Mouse (Mus musculus): Measurements from ENCODE around the gene Rimklb.
A peak's percentile ranks its signal among the peaks of the same experiment; 100 is the strongest.
"Not testable (repeated sequence)": the region's sequence is repeated elsewhere in the genome, so short reads cannot be mapped to it uniquely, and the experiment has no call there.

The Rimklb gene

DNA sequence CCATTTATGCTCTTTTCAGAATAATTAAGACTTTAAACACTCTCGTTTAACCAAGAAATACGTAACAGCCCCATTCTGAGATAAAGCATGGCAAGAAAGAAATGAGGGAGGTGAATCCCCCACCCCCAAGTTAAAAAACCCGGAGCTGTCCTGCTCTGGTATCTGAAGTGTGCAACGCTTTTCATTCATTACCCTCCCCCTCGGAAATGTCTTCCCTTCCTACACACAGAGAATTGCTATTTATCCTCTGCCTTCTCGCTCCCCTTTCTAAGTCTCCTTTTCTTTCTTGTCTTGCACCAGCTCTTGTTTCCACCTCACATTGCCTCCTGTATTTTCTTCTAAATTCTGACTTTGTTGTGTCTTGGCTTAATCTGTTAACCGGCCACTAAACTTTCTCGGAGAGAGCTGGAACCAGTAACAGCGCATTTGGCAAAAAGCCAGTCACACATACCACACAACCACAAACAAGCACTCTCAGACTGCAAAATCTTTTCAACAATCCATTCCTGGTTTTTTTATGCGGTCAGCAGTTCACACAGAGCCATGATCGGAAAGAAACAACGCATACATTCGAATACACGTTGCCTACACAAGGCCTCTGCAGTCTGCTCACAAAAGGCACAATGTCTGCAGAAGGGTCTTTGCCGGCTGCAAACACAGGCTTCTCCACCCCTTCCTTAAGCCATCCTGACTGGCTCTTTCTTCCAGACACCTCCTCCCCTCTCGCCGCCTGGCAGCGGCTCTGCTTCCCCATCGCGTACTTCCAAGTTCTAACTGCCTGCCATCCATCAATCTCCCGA lies 3.3 kb downstream of the Rimklb start:
- DNase-seq: no peak

DNA sequence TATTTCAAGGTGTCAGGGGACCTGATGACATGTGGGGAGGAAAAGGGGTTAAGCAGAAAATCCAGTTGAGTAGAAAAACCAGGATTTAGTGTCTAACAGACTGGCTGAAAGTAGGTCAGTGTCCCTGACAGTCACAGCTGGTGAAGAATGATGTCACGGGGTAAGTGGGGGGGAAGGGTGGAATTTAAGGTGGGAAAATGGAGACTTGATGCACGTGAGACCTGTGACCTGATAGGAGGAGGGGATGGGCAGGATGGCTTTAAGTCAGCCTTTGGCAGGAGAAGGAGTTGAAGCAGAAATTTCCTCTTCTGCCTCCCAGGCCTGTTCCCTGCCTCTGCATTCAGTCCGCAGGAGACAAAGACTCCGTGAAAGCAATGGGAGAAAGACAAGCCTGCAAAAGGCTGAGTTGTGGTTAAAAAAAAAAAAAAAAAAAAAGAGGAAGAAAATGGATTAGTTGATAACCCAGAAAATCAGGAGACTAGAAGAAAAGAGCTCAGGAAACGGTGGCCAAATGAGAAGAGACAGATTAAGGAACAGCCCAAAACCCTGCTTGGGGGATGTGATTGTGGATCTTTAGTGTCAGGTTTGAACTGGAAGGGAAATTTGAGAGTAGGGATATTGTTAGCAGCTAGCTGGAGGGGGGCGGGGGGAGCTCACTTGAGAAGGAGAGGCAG lies 4.6 kb downstream of the Rimklb start:
- DNase-seq: no peak

DNA sequence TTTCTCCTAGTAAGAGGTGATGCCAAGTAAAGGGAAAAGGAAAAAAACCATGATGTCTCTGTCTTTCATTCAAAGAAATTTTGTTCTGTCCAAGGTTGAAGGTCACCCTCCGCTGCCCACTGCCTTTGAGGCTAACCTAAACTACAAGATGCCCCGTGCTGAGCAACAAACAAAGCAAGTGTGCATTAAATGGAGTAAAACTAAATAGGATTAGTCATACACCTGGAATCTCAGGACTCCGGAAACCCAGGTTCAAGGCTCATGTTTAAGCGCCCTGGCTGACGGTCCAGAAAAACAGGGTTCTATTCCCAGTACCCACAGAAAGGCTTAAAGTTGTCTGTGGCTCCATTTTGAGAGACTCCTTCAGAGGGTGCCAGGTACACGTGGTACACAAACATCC lies 6.1 kb downstream of the Rimklb start:
- no peak for DNase-seq

DNA sequence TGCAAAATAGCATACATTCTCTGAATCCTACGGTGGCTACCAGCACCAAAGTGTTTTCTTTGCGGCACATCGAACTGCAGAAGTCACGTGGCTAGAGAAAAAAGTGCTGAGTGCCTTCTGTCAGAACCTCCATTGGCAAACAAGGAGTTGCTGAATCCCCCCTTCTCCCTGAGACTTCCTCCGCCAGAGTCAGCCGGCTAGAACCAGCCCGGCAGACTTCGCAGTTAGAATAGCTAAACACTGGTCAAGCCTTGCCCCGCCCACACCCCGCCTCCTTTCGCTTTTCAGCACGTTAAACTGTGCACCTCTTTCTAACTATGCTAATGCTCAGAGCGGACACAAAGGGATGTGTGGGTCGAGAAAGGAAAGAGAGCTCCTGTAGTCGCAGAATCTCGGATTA lies 7.0 kb downstream of the Rimklb start:
- DNase-seq: peak; percentile 26 to 34

DNA sequence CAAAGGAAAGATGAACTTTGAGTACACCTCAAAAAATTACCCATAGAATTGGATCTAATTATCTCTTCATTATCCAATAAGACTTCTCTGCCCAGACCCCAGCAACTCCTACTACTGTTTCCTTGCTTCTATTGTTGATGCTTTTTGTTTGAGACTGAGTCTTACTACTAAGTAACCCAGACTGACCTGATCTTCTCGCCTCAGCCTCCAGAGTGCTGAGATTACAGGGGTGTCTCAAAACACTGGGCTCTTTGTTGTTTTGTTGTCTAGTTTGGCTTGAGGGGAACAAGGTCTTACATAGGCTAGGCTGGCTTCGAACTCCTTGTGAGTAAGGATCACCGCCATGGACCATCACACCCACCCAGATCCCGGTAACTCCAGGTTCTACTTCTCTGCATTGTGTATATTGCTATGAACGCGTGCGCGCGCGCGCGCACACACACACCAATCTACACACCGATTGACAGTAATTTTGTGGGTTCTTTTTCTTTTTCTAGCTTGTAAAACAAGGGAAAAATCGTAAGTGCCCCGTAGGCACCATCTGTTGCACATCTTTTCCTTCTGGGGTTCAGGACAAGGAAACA lies 7.5 kb downstream of the Rimklb start:
- no peak for DNase-seq

DNA sequence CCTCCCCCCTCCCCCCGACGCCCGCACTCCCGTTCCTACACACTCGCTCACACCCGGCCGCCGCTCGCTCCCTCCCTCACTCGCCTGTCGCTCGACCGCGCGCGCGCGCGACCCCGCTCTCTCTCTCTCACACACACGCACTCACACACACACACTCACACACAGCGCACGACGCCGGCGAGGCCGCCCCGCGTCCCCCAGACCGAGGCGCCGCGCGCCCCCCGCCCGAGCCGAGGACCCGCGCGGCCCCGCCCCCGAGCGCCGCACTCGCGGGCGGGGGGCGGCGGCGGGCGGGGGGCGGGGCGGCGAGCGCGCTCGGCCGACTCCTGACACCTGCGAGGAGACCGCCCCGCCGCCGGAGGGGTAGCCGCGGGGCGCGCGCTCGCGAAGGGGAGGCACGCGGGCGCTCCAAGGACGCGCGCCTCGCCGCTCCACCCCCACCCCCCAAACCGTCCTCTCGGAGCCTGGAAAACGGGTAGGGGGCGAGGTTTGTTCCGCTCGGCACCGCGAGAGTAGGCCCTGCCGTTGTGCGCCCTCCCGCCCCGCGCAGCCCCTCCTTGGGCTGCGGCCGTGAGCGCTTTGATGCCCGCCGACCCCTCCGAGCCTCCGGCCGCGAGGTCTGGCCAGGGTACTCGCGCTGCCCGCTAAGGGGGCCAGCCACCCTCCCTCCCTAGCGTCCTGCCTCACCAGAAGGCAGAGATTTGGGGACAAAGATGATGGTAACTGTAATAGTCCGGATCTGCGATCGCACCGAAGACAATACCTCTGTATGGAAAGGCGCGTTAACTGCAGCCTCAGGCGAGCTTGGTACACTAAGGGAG lies 12.1 kb downstream of the Rimklb start:
- DNase-seq: peak; percentile 14 to 36

DNA sequence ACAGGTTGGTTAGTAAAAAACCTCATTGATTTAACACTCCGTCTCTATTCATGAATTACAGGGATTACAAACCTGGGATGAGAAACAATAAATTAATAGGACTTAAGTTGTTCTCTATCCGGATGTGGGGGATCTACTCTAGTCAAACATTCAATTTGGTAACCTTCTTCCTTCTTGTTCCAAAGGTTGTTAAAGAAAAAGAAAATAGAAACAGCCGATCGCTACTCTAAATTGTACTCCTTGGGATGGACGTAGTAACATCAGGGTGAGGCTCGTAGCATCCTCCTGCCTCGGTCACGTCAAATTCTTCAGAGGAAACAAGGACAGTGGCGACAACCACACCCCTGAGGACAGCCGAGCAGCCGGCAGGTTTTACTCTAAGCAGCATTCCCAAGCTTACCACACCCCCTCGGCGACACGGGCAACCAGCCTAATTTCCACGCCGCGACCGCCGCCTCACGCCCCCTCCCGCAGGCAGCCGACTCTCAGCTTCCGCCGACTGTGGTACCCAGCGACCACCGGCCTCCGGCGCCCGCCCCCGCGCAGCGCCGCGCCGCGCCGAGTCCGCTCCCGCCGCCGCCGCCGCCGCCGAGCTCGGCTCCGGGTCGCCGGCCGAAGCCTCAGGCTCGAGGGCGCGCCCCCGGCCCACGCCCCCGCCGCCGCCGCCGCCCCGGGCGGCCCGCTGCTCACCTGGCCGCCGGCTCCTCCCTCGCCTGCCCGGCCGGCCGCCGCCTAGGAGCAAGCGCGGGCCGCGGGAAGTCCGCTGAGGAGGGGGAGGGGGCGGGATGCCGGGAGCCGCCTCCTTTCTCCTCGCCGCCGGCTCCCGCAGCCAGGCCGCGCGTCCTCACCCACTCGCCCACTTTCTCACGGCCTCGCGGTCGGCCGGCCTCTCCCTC lies 12.9 kb downstream of the Rimklb start:
- peak; percentile 13 to 18 for DNase-seq

DNA sequence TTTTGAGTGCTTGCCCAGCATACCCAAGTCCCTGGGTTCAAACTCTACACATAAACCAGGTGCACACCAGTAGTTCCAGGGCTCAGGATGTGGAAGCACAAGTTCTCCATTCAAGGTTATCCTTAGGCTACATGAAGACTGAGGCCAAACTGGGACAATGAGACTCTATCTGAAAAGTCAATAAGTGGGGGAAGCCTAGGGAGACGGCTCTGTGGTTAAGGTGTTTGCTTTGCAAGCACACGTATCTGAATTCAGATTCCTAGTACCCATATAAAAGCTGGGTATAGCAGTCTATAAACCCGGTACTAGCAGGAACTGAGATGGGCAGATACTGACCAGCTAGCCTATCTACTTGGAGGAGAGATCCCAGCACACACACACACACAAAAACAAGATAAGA lies 20.5 kb downstream of the Rimklb start:
- no peak for DNase-seq

DNA sequence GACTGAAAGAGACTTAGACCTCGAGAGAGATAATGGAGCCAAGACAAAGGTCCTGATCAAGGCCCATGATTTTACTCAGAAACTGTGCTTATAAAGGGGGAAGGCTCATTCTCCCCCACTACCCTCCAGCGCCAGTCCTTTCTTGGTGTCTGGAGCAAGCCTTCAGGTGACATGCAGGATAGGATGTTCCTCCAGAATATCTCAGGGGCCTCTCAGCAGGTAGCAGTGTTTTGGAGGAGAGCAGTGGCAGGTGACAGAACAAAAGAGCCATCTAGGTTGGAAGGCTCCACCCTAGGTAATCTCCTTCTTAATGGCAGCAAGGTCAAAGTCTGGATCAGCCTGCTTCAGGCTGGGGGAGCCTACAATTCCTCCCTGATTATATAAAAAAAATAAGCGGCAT lies 27.1 kb downstream of the Rimklb start:
- not testable (repeated sequence) for DNase-seq

DNA sequence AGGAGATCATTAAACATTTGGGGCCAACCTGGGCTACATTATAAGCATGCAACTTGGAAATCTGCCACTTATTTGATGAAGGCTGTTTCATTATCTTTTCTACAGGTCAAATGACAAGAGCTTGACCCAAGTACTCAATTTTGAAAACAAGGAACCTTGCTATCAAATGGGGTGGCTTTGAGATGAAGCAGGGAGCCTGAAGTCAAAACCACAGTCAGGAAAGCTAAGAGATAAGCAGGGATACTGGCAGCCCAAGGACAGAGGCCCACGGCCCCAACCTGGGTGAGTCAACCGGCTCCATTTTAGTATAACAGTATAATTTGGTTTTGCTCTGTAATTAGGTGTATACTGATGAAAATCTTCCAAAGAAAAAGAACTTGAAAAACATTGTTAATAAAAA lies 28.3 kb downstream of the Rimklb start:
- no peak for DNase-seq

DNA sequence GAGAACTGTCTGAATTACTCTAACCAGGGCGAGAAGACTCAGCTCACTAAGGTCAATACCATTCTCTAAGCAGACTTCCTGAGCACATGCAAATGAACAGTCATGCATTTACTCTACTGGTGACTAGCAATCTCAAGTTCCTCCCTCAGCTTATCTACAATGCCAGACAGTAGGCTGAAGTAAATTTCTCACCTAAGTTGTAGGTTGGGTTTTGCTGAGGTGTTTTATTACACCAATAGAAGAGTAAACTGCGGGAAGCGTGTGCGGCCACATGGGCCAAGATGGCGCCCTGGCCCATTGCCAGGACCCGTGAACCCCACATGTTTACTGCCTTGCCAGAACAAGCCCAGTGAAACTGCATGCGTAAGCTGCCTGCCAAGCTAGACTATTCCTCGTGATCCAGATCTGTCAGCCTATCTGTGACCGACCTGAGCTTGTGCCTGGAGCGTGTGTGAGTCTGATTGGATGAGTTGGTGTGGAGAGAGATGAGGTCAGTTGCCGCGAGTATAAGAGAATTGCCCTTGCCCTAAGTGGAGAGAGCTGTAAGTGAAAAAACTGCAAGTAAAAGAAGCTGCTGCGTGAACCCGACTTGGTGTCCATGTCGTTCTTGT lies 29.4 kb downstream of the Rimklb start:
- no peak for DNase-seq

DNA sequence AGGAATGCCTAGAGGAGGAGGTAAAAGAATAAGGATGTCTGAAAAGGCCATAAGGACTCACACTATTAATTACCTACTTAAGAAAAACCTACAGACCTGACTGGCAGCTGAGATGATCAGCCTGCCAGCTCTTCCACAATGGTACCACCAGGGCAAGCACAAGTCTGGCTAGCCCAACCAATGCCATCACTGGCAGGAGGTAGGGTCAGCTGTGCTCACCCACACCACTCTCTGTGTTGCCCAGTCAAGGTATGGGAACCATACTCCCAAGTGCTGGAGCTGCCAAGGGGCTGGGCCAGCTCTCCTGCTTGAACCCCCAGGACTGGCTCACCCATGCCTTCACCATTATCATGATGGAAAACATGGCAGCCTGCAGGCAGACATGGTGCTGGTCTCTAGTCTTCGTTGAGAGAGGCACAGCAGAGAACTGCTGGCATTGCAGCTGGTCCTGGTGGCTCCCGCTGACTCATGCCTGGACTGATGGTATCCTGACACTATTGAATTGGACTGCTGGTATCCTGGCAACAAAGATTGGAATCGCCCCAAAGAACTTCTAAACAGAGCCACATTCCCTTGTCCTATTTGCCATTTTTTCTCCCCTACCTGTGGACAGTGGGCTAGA lies 32.4 kb downstream of the Rimklb start:
- DNase-seq: no peak

DNA sequence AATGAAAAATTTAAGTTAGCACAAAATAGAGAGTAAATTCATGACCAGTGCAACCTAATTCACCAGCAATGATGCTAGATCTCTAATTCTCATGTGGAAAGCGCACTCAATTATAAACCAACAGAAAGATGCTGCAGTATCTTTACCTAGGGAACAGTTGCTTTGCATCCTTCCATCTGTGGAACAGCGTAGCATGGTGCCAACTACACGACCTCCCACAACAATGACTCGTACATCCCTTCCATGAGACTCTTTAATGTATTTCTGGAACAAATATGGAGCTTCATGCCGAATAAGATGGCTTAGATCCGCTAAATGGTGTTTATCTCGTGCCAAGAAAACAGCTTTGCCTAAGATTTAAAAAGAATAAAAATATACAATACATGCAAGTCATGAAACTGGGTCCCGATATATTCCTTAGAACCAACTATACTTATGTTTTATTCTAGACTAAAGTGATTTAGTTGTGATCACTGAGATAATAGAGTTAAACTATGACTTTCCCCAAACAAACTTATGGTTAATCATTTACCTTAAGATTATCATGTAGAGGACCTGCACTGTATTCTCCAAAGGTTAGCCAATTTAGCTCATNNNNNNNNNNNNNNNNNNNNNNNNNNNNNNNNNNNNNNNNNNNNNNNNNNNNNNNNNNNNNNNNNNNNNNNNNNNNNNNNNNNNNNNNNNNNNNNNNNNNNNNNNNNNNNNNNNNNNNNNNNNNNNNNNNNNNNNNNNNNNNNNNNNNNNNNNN lies 39.4 kb downstream of the Rimklb start:
- no peak for DNase-seq

DNA sequence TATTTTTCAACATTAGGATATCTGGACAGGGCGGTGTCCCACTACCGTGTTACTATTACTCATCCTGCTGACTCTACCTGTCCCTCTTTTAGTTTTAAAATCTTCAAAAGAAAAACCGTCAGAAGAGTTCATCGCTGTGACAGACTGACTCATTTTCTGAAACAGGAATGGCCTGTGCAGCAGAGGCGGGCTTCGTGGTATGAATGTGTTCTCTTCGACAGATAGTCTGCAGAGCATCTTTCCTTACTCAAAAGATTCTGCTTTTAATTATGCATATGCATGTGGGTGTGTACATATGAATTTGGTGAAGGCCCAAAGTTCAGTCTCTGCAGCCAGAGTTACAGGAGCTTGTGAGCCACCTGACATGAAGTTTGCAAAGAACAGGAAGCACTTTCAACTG lies 50.7 kb downstream of the Rimklb start:
- DNase-seq: no peak

DNA sequence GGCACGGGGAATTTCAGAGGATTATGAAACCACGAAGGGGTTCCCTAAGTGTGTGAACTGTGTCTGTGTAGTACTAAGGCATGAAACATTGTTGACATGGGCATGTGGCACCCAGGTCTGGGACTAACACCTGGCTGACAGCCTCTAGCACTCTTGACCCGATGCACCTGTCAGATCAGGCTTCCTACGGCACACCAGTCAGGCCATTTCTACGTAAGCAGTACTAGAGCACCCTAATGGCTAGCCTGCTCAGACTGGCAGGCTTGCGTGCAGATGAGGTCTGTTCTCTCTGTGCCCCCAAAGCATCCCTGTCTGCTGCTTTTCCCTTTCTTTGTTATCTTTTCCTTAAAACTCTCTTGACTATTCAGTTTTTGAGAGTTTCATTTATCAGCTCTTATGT lies 53.3 kb downstream of the Rimklb start:
- DNase-seq: no peak

DNA sequence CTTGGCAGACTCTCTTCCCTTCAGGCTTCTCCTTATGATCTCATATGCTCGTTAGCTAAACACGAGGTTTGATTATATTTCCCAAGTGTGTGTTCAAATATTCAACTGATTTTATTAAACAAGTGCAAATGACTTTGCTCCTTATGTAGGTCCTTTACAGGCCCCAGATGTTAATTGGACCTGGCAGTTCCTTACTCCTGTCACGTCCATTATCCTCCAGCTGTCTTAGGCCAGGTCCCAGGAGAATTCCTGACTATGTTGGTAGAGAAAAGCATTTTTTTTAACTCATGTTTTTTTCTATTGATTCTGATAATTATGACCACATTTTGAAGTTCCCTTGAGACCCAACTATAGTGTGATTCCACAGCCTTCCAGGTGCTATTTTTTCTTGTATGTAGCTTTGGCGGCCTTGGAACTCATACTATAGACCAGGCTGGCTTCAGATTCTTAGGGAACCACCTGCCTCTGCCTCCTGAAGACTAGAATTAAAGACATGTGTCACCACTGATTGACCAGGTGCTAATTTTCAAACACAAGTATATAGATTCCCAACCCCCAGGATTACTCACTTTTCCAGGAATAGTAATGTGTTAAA lies 57.8 kb downstream of the Rimklb start:
- DNase-seq: no peak

DNA sequence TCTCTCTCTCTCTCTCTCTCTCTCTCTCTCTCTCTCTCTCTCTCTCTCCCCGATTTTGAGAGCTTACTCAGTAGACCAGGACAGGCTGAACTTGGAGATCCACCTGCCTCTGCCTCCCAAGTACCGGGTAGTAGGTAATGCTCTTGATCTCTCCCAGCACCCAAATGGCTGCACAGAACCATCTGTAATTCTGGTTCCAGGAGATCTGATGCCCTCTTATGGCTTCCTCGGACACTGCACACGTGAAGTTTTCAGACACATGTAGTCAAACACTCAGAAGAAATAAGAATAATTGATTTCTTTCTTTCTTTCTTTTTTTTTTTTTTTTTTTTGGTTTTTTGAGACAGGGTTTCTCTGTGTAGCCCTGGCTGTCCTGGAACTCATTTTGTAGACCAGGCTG lies 59.3 kb downstream of the Rimklb start:
- no peak for DNase-seq

DNA sequence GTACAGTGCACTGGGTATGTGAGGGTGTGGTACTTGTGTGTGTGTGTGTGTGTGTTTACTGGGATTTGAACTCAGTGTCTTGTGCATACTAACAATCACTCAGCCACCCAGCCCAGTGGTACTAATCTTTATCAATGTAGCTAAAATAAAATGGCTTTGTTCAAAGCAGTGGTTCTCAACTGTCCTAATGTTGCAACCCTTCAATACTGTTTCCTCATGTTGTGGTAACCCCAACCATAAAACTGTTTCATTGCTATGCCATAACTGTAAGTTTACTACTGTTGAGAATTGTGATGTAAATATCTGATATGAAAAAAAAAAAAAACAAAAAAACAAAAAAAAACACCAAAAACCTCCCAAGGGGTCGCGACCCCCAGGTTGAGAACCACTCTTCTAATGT lies 63.3 kb downstream of the Rimklb start:
- DNase-seq: no peak

DNA sequence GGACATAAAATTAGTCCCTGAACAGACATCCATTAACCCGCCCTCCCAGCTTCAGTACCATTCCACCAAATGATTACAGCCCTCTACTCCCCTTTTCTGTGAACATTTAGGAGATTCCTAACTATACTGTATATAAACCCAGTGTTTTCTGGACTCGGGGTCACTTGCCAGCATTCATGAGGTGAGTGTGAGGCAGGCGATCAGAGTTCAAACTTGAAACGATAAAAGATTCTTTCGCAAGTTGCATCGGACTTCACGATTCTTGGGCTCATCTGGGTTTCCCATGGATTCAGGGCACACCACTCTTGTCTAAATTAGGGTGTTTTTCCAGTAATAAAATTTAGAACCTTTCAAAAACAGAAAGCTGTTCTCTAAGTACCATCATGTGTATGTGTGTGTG lies 71.1 kb downstream of the Rimklb start:
- DNase-seq: no peak

DNA sequence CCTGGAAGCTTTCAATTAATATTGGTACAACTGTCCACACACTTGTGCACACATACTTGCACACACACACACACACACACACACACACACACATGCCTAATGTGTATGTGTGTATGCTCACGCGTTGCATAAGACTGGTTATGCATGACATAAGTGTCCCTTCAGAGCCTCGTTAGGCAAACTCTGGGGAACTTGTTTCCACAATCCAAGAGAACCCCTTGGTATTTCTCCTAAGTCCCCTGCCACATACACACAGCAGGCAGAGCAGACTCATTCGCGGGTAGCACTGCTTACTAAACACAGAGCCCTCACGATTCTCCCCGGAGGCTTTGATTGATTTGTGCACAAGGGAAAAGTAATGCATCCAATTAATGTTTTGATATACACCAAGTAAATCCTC lies 81.5 kb downstream of the Rimklb start:
- no peak for DNase-seq
